Mouse (Mus musculus): Measurements from ENCODE around the gene Mmaa.

DNA sequence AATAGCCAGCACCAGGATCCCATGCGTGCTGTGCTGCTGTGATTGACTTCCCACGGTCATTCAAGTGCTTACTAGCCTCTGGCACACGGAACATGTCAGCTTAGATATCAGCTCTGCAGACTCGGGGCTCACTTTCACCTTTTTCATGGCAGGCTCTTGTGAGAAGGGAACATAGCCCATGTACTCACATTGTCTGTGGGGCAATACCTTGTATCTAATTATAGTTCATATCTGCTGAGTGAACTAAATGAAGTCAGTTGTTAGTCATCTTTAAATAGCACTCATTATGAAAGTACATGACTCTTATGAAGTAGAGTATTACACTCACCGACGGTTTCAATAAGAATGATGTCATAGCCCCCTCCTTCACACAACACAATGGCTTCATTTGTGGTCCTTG lies 21.0 kb downstream of the Mmaa start:
- no peak for TF ChIP-seq CHD2 (IDR thresholded peaks at IDR 0.05; ENCODE audit: low read depth, low read length)
- TF ChIP-seq MAFK (IDR thresholded peaks at IDR 0.05; ENCODE audit: insufficient read depth, low read depth, low read length), result no peak
- no peak for TF ChIP-seq ZNF384 (IDR thresholded peaks at IDR 0.05; ENCODE audit: low read depth, low read length)
- TF ChIP-seq ZC3H11A (IDR thresholded peaks at IDR 0.05; ENCODE audit: borderline replicate concordance, low read depth, low read length), result no peak
- no peak for TF ChIP-seq HCFC1 (IDR thresholded peaks at IDR 0.05; ENCODE audit: borderline replicate concordance, insufficient read depth, low read length)
